Mouse (Mus musculus): ENCODE data around the gene Ip6k1.
A peak's percentile ranks its signal among the peaks of the same experiment; 100 is the strongest.
"Not testable (repeated sequence)": the region's sequence is repeated elsewhere in the genome, so short reads cannot be mapped to it uniquely, and the experiment has no call there.

The Ip6k1 gene

DNA sequence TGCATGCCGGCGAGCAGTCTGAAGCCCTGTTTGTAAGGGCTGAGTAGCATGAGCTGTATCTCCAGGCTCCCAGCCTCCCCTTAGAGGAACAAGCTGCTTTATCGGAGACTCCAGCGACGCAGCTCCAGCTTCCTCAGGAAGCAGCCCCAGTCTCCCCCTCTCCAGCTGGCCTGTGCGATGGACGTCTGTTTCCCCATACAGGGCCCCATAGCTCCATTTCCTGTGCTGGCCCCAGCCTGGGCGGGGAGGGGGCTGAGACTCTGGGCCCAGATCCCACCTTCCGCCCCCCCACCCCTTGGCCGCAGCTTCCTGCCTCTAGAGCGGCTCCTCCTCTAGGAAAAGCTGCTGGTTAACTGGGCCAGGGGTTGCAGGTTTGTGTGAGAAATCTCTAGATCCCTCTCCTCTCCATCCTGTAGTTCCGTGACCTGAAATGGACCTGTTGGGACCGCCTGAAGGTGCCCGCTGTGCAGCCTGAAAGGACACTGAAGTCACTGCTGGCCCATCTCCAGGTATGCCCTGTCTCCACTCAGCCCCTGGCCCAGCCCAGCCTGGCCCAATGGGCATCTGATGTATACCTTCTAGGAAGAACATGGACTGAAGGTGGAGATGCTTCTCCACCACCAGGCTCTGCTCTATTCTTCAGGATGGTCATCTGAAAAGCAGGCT lies 19.5 kb upstream of the Ip6k1 start, which contains the start of gene Gm20661:
Gm20661 (plus strand) TSS at position 378 of the 666 bp plus-strand sequence.
- peak; percentile 53 for DNase-seq (ENCODE audit: low read depth, low spot score)

GRCm38 (mm10) chr9:107983421-107983890 lies 18.8 kb upstream of the Ip6k1 start:
- DNase-seq (ENCODE audit: low read depth, low spot score): no peak

- no peak for DNase-seq (ENCODE audit: low read depth, low spot score)
Measured at GRCm38 (mm10) chr9:107984052-107984753, 18.1 kb upstream of the Ip6k1 start.

GRCm38 (mm10) chr9:107984754-107985055 lies 17.6 kb upstream of the Ip6k1 start:
- no peak for DNase-seq (ENCODE audit: low read depth, low spot score)

- peak; percentile 62 for DNase-seq (ENCODE audit: low read depth, low spot score)
Measured at GRCm38 (mm10) chr9:107985131-107986119, 16.9 kb upstream of the Ip6k1 start, which contains the start of gene Inka1. Gene Inka1 (minus strand): TSS chr9:107985879.

DNA sequence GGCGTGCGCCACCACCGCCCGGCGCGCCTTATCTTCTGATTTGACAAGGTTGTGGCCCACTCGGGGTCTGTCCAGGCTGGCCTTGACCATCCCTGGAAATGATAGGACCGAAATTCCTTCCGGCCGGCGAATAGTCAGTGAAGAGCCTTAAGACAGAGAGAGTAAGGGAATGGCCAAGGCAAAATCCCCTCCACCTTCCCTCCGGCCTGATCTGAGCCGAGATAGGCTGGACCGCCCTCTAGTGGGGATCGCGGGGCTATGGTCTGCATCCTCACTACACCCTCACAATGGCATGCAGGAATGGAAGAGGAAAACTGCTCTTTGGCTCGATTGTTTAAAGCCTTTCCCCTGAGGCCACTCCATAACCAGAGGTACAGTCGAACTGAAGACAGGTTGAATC lies 15.9 kb upstream of the Ip6k1 start:
- peak; percentile 49 for DNase-seq (ENCODE audit: low read depth, low spot score)

GRCm38 (mm10) chr9:107987950-107988349 lies 14.4 kb upstream of the Ip6k1 start:
- no peak for DNase-seq (ENCODE audit: low read depth, low spot score)

DNA sequence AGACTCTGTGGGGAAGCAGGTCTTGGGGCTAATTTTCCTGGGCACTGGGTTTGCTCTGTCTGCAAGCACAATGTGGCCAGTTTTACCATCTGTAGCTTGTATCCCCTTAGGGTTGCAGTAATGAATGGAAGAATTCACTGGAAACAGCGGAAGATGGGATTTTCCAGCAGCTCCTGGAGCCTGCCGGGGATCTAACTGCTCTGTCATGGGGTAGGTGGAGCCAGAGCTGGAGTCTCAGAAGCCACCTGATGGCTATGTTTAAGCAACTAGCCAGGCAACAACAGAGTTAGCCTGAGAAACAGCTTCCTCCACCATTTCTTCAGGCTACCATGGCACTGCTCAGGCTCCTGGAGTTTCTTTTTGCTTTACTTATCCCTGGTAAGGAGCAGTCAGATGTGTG lies 10.1 kb upstream of the Ip6k1 start, which contains the start of gene Cdhr4:
Cdhr4 (plus strand) TSS at position 301 of the 400 bp plus-strand sequence.
- no peak for DNase-seq (ENCODE audit: low read depth, low spot score)

DNA sequence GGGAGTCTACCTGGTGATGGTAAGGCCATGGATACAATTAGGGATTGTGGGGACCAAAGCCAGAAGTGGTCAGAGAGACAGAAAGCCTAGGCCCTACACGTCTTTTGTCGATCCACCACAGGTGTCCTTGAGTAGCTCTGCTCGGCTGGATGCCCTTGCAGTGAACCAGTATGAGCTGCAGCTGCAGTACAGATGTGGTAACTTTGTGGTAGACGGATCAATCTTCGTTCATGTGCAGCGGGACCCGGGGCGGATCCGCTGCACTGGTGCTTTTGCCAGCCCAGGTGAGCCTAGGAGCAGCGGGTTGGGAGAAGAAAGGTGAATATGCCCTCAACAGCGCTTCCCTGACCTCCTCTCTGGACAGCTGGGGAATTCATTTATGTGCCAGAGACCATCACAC lies 9.3 kb upstream of the Ip6k1 start:
- no peak for DNase-seq (ENCODE audit: low read depth, low spot score)

GRCm38 (mm10) chr9:107994464-107994863 lies 7.8 kb upstream of the Ip6k1 start:
- DNase-seq (ENCODE audit: low read depth, low spot score): no peak

GRCm38 (mm10) chr9:107995513-107995912 lies 6.8 kb upstream of the Ip6k1 start:
- DNase-seq (ENCODE audit: low read depth, low spot score): no peak

GRCm38 (mm10) chr9:107996049-107996448 lies 6.3 kb upstream of the Ip6k1 start, which contains the start of gene Gm20662:
Gene Gm20662 (plus strand): TSS chr9:107996349.
- no peak for DNase-seq (ENCODE audit: low read depth, low spot score)

GRCm38 (mm10) chr9:108002778-108003530 lies 653 bp downstream of the Ip6k1 start:
- DNase-seq (ENCODE audit: low read depth, low spot score): peak; percentile 32

DNA sequence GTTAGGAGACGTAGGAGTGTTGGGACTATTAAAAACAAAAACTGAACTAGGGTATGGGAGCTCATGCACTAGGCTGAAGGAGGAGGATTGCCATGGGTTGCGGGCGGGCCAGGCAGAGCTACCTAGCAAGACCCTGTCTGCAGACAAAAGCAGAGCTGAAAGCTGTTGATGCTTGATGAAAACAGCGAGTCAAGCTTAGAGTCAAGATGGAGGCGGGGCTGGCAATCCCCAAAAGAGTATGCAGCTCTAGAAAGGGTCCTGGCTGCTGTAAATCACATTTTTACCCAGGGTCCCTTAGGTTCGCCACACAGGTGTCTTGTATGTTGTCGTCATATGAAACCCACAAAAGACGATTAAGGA lies 1.2 kb downstream of the Ip6k1 start:
- no peak for DNase-seq (ENCODE audit: low read depth, low spot score)

GRCm38 (mm10) chr9:108008041-108008440 lies 5.7 kb downstream of the Ip6k1 start:
- no peak for DNase-seq (ENCODE audit: low read depth, low spot score)

- DNase-seq (ENCODE audit: low read depth, low spot score): no peak
Measured at GRCm38 (mm10) chr9:108010385-108010784, 8.1 kb downstream of the Ip6k1 start.

DNA sequence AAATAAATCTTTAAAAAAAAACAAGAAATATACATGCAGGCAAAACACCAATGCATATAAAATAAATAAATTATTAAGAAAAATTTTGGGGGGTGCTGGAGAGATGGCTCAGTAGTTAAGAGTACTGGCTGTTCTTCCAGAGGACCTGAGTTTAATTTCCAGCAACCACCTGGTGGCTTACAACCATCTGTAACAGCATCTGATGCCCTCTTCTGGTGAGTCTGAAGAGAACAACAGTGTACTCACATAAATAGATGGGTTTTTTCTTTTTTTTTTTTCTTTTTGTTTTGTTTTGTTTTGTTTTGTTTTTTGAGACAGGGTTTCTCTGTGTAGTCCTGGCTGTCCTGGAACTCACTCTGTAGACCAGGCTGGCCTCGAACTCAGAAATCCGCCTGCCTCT lies 11.3 kb downstream of the Ip6k1 start:
- not testable (repeated sequence) for DNase-seq (ENCODE audit: low read depth, low spot score)

DNA sequence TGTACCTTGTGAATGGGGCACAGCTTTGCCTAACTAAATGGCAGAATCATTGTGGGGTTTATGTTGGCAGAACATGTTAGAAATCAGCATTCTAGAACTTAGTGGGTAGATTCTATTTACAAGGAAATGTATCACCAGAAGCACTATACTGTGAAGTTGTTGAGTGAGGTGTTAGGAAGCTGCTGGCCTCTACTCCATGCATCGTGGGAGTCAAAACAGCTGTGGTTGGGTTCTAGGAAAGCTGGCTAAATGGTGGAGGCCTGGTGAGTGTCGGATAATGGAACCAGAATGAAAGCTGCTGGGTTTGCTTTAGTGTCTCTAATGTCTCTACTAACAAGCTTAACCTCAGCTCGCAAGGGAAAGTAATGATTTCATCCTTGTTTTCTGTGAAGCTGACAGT lies 14.8 kb downstream of the Ip6k1 start:
- peak; percentile 79 for DNase-seq (ENCODE audit: low read depth, low spot score)

DNA sequence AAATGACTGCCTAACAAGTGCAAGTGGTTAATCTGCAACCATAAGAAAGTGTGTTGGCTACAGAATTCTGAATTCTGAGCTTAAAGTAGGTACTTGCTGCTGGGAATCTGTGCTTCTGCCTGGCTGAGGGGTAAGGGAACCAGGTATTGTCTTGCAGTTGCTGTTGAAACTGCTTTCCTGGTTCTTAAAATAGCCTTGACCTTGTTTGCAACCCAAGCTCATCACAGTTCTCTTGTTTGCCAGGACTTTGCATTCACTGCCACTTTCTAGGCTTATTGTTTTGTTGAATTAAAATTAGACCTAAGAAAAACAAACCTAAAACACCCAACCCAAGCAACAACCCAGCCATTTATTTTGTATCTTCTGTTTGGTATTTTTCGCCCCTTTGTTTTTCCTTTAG lies 18.4 kb downstream of the Ip6k1 start:
- no peak for DNase-seq (ENCODE audit: low read depth, low spot score)

- DNase-seq (ENCODE audit: low read depth, low spot score): no peak
Measured at GRCm38 (mm10) chr9:108023216-108023615, 20.9 kb downstream of the Ip6k1 start.

- no peak for DNase-seq (ENCODE audit: low read depth, low spot score)
Measured at GRCm38 (mm10) chr9:108026584-108026983, 24.3 kb downstream of the Ip6k1 start.
